Mouse (Mus musculus) heart, adult 2 months (tissue): ENCODE results near the gene Fbxo34. TPM values are rescaled to one million over a fixed set of nuclear protein-coding genes. Genes with fewer than 3 reads are reported as not detected.

Experiments used
- DNase-seq, 2 experiments: peaks; one replicate each; pipeline ENCODE4 v3.0.0; 2021
- H3K27ac ChIP-seq: fragments of 200-600 bp; 2 replicates; pipeline ENCODE4 v1.8.1; 2022
- H3K27me3 ChIP-seq: fragments of 200-500 bp; 2 replicates; pipeline ENCODE4 v1.6.1; 2012; ENCODE audit warnings: mild to moderate bottlenecking, low read length, inconsistent platforms, mixed read lengths; ENCODE audit not compliant: control insufficient read depth, insufficient read depth
- H3K36me3 ChIP-seq: fragments of 200-500 bp; 2 replicates; pipeline ENCODE4 v1.6.1; 2012; ENCODE audit warnings: low read length, inconsistent platforms; ENCODE audit not compliant: control insufficient read depth, insufficient read depth
- H3K4me1 ChIP-seq: fragments of 200-500 bp; 2 replicates; pipeline ENCODE4 v1.6.1; 2011; ENCODE audit warnings: low read length; ENCODE audit not compliant: control insufficient read depth, insufficient read depth
- H3K4me3 ChIP-seq: fragments of 200-600 bp; 2 replicates; pipeline ENCODE4 v1.8.1; 2022
- H3K79me2 ChIP-seq: fragments of 200-500 bp; replicated peaks from 2 replicates; pipeline ENCODE4 v1.6.1; 2012; ENCODE audit warnings: mild to moderate bottlenecking, inconsistent platforms, low read length, moderate library complexity, mixed read lengths; ENCODE audit not compliant: control insufficient read depth, insufficient read depth
- H3K9ac ChIP-seq: fragments of 200-500 bp; 2 replicates; pipeline ENCODE4 v1.6.1; 2012; ENCODE audit warnings: low read depth, mild to moderate bottlenecking, control low read depth, inconsistent platforms, low read length, mixed read lengths
- CTCF ChIP-seq: fragments of 200-600 bp; IDR thresholded peaks from 2 replicates; pipeline ENCODE4 v1.8.1; 2022; ENCODE audit warnings: antibody characterized with exemption, mild to moderate bottlenecking, moderate library complexity
- EP300 ChIP-seq: fragments of 200-500 bp; IDR thresholded peaks from 2 replicates; pipeline ENCODE4 v1.6.1; 2011; ENCODE audit warnings: low read depth, low read length, control low read depth; ENCODE audit not compliant: insufficient read depth
- POLR2A ChIP-seq: fragments of 200-500 bp; IDR thresholded peaks from 2 replicates; pipeline ENCODE4 v1.6.1; 2011; ENCODE audit warnings: mild to moderate bottlenecking, low read depth, low read length, control low read depth; ENCODE audit not compliant: insufficient read depth
- WGBS: fragments of 180-500 bp; shearing (Covaris S2); methylation state at CpG from one replicate; pipeline ENCODE4 v1.1.7; 2018; 5-methylcytosine and 5-hydroxymethylcytosine counted together
- intact Hi-C: fragments of 180-260 bp; cut with DNase I; formaldehyde crosslinking; loops from one replicate; pipeline ENCODE4 v1.15.1; 2025
- polyA plus RNA-seq: library from polyadenylated mRNA; depleted of rRNA; stranded (reverse); fragments of >200 nt; gene quantifications from 2 replicates; pipeline ENCODE4 v1.2.3, GENCODE M21; 2012; rRNA removed
- total RNA-seq, 2 experiments: library from RNA; stranded (reverse); gene quantifications; 2 replicates each; pipeline ENCODE4 v1.2.3; 2021

Gene Fbxo34
- total and polyA plus RNA-seq, 3 experiments: 7.4 to 11.3 (median 10.3) TPM

DNA sequence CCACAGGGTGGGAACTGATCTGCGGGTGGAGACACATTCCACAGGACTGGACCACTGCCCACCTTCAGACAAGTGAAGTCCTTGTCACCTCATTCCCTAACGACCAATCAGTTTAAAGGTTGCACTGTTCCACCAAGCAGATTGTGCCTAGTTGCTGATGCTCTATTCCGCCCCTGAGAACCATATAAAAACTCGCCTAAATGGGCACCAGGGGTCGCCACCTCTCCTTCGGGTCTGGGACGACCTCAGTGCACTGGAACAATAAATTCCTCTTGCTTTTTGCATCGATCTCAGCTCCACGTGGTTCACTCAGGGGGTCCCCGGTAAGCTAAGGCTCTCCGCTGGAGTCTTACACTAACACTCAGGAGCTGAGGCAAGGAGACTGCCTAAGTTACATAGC, 124.5 kb downstream of the Fbxo34 start:
- WGBS: 72% methylated on average over 11 of the region's 11 CpGs
- Histone ChIP-seq H3K79me2 (no peaks in the 10 kb centered on the region), H3K4me3 (no peak overlapping the region), H3K27me3 (no peaks in the 10 kb centered on the region), H3K4me1 (no peaks in the 10 kb centered on the region), H3K9ac (no peak overlapping the region), H3K36me3 (no peaks in the 10 kb centered on the region), H3K27ac (no peak overlapping the region)
- DNase-seq: no peak
- TF ChIP-seq CTCF (no peak), POLR2A (no peak)
- intact Hi-C loops: no loop called here

DNA sequence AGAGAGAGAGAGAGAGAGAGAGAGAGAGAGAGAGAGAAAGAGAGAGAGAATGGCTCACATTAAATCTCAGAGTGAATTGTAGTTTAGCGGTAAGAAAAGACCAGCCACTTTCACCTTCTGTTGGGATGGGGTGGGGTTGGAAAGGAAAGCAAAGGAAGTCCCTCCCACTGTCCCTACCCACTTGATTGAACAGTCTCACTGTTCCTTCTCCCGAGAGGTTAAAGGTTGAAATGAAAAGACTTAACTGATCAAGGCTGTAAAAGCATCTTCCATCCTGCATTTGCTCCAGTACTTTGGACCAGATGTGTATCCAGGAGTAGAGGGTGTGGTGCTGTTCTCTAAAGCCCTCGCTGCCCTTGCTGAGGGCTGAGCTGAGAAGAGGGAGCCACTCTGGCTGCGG, 126.5 kb downstream of the Fbxo34 start:
- Histone ChIP-seq H3K4me3 (no peak overlapping the region), H3K36me3 (no peaks in the 10 kb centered on the region), H3K9ac (no peak overlapping the region), H3K27me3 (no peaks in the 10 kb centered on the region), H3K4me1 (no peaks in the 10 kb centered on the region), H3K79me2 (no peaks in the 10 kb centered on the region), H3K27ac (no peak overlapping the region)
- TF ChIP-seq POLR2A (no peak), CTCF (no peak), EP300 (no peak)
- DNase-seq: no peak
- 54% methylated on average over 4 of the region's 4 CpGs for WGBS
- intact Hi-C loops: no loop called here

DNA sequence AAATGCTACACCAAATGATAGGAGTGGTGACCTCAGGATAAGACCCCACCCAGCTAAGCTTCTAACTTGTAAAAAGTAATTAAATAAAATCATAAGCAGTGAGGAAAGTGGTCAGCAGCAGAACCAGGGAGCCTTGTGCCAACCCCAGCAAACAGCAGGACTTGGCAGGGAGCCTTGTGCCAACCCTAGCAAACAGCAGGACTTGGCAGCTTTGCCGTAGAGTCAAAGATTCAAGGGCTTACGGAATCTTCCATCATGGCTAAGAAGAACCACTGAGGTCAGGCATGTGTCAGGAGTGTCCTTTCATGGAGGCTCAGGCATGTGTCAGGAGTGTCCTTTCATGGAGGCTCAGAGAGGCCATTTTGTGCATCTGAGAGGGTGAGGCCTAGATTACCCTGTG, 127.9 kb downstream of the Fbxo34 start:
- Histone ChIP-seq H3K27ac (no peak overlapping the region), H3K4me3 (no peak overlapping the region), H3K36me3 (no peaks in the 10 kb centered on the region), H3K27me3 (no peaks in the 10 kb centered on the region), H3K79me2 (no peaks in the 10 kb centered on the region), H3K4me1 (no peaks in the 10 kb centered on the region), H3K9ac (no peak overlapping the region)
- intact Hi-C loops: no loop called here
- TF ChIP-seq EP300 (no peak), POLR2A (no peak), CTCF (no peak)
- peak; percentile 20 to 24 for DNase-seq
- WGBS: 64% methylated on average over 2 of the region's 2 CpGs

DNA sequence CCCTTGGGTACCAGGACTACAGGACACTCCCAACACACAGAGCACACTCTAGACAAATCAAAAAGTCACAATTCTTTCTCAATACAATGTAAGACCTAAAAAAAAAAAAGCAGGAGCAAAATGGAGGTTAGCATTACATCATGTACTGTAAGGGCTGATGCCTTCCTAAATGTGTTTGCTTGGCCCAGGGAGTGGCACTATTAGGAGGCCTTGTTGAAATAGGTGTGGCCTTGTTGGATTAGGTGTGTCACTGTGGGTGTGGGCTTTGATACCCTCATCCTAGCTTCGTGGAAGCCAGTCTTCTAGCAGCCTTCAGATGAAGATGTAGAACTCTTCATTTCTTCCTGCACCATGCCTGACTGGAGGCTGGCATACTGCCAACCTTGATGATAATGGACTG, 131.1 kb downstream of the Fbxo34 start:
- intact Hi-C loops: no loop called here

More for the DNA sequence above, 131.1 kb downstream of the Fbxo34 start:
- no peaks in the 10 kb centered on the region for H3K79me2 ChIP-seq
- H3K9ac ChIP-seq: no peak overlapping the region
- no peak for DNase-seq
- H3K4me1 ChIP-seq: no peaks in the 10 kb centered on the region
- no peak overlapping the region for H3K27ac ChIP-seq
- no peaks in the 10 kb centered on the region for H3K27me3 ChIP-seq
- TF ChIP-seq CTCF (no peak), EP300 (no peak), POLR2A (no peak)
- no peaks in the 10 kb centered on the region for H3K36me3 ChIP-seq
- 44% methylated on average over 1 of the region's 1 CpGs for WGBS
- no peak overlapping the region for H3K4me3 ChIP-seq

Other genes with a start within 250 kb of the Fbxo34 start
- gene Wdhd1, start 173.6 kb upstream of the Fbxo34 start, total RNA-seq: under 1 TPM; 0.48 to 0.73 TPM
- gene Wdhd1, start 173.6 kb upstream of the Fbxo34 start, polyA plus RNA-seq: 0.33 and 0.53 TPM in 2 replicates
- 10 to 100 TPM; 13.4 to 14.9 TPM for gene Socs4, start 173.5 kb upstream of the Fbxo34 start, total RNA-seq
- gene Socs4, start 173.5 kb upstream of the Fbxo34 start, polyA plus RNA-seq: 2.2 and 5.5 TPM in 2 replicates
- gene Mapk1ip1l, start 152.2 kb upstream of the Fbxo34 start, total RNA-seq: 10 to 100 TPM; 29.8 to 34.2 TPM
- 14.6 and 15.0 TPM in 2 replicates for gene Mapk1ip1l, start 152.2 kb upstream of the Fbxo34 start, polyA plus RNA-seq
- 1 to 10 TPM; 3.2 to 5.8 TPM for gene Lgals3, start 82.7 kb upstream of the Fbxo34 start, total RNA-seq
- gene Lgals3, start 82.7 kb upstream of the Fbxo34 start, polyA plus RNA-seq: 12.6 and 19.0 TPM in 2 replicates
- under 1 TPM; 0.21 to 0.89 TPM for gene Dlgap5, start 32.0 kb upstream of the Fbxo34 start, total RNA-seq
- 0.06 and 0.32 TPM in 2 replicates for gene Dlgap5, start 32.0 kb upstream of the Fbxo34 start, polyA plus RNA-seq
- gene Atg14, start 120.2 kb downstream of the Fbxo34 start, total RNA-seq: 10 to 100 TPM in 1 of 2 experiments, 1 to 10 TPM in 1; 7.9 to 11.6 TPM
- 6.4 and 8.6 TPM in 2 replicates for gene Atg14, start 120.2 kb downstream of the Fbxo34 start, polyA plus RNA-seq
- 100 to 1,000 TPM; 195 to 220 TPM for gene Ktn1, start 198.0 kb downstream of the Fbxo34 start, total RNA-seq
- gene Ktn1, start 198.0 kb downstream of the Fbxo34 start, polyA plus RNA-seq: 15.9 and 34.9 TPM in 2 replicates